Mouse (Mus musculus) cerebellum, adult 9-10 months (tissue): Measurements from ENCODE around the gene Mlh3.

Experiments used
- DNase-seq: peaks from one replicate; pipeline ENCODE4 v3.0.0; 2022

The Mlh3 gene

GRCm38 (mm10) chr12:85186361-85186760, 84.0 kb downstream of the Mlh3 start:
- DNase-seq: no peak

GRCm38 (mm10) chr12:85185810-85186209, 84.6 kb downstream of the Mlh3 start:
- no peak for DNase-seq
